Mouse (Mus musculus): ENCODE measurements around the gene Cd44. TPM values are rescaled to one million over a fixed set of nuclear protein-coding genes. Genes with fewer than 3 reads are reported as not detected.

The Cd44 gene
- polyA plus RNA-seq, 1 experiment from 2014 or later = 13.7 TPM

- WGBS = 43% methylated on average over 8 of the region's 8 CpGs
- no peaks in the 10 kb centered on the region for H3K27me3 ChIP-seq (replicated peaks; ENCODE audit: control insufficient read depth, insufficient read depth, low read length)
- no peaks in the 10 kb centered on the region for H3K36me3 ChIP-seq (ENCODE audit: control insufficient read depth, insufficient read depth, low read length)
- ATAC-seq (replicated peaks; ENCODE audit: low FRiP score, low TSS enrichment, low read depth) (no peak), DNase-seq (ENCODE audit: low spot score) (peak; percentile 62)
- H3K9me3 ChIP-seq (ENCODE audit: control insufficient read depth, low read length) = no peaks in the 10 kb centered on the region
- H3K4me3 ChIP-seq (ENCODE audit: low read depth, low read length) = no peak overlapping the region
- no peak overlapping the region for H3K9ac ChIP-seq (ENCODE audit: low read length)
- no peak overlapping the region for H3K4me2 ChIP-seq (ENCODE audit: low read length)
- no peaks in the 10 kb centered on the region for H3K4me1 ChIP-seq (replicated peaks; ENCODE audit: control insufficient read depth, insufficient read depth, low read length)
- H3K27ac ChIP-seq (ENCODE audit: low read depth) = no peak overlapping the region
These were observed 39.4 kb upstream of the Cd44 start for GRCm38 (mm10) chr2:102940813-102941361.

DNA sequence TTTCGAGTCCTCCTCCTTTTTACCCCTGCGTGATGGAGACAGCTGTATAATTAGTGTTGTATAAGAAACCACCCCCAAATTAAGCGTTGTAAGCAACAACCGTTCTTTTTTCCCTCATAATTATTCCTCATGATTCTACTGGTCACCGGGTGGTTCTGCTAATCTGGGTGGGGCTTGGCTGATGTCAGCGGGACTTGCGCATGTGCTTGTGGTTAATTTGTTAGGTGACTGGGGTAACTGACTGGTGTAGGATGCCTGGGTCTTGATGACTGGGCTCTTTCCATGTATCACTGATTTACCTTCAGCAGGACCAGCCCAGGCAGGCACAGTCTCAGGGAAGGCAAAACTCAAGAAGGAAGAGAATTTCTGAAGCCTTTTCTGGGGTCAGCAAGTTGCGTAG, 38.7 kb upstream of the Cd44 start:
- WGBS = 75% methylated on average over 8 of the region's 8 CpGs
- H3K27me3 ChIP-seq (replicated peaks; ENCODE audit: control insufficient read depth, insufficient read depth, low read length) = no peaks in the 10 kb centered on the region
- no peak overlapping the region for H3K4me2 ChIP-seq (ENCODE audit: low read length)
- ATAC-seq (replicated peaks; ENCODE audit: low FRiP score, low TSS enrichment, low read depth) (no peak), DNase-seq (ENCODE audit: low spot score) (no peak)
- no peaks in the 10 kb centered on the region for H3K9me3 ChIP-seq (ENCODE audit: control insufficient read depth, low read length)
- no peaks in the 10 kb centered on the region for H3K36me3 ChIP-seq (ENCODE audit: control insufficient read depth, insufficient read depth, low read length)
- no peak overlapping the region for H3K27ac ChIP-seq (ENCODE audit: low read depth)
- H3K4me1 ChIP-seq (replicated peaks; ENCODE audit: control insufficient read depth, insufficient read depth, low read length) = no peaks in the 10 kb centered on the region
- H3K9ac ChIP-seq (ENCODE audit: low read length) = no peak overlapping the region
- no peak overlapping the region for H3K4me3 ChIP-seq (ENCODE audit: low read depth, low read length)

GRCm38 (mm10) chr2:102936886-102937285, 35.4 kb upstream of the Cd44 start:
- Histone ChIP-seq H3K4me2 (ENCODE audit: low read length) (no peak overlapping the region), H3K9me3 (ENCODE audit: control insufficient read depth, low read length) (no peaks in the 10 kb centered on the region), H3K36me3 (ENCODE audit: control insufficient read depth, insufficient read depth, low read length) (no peaks in the 10 kb centered on the region), H3K4me3 (ENCODE audit: low read depth, low read length) (no peak overlapping the region), H3K27ac (ENCODE audit: low read depth) (no peak overlapping the region), H3K27me3 (replicated peaks; ENCODE audit: control insufficient read depth, insufficient read depth, low read length) (no peaks in the 10 kb centered on the region), H3K4me1 (replicated peaks; ENCODE audit: control insufficient read depth, insufficient read depth, low read length) (no peaks in the 10 kb centered on the region), H3K9ac (ENCODE audit: low read length) (no peak overlapping the region)
- no peak for DNase-seq (ENCODE audit: low spot score)
- no peak for ATAC-seq (replicated peaks; ENCODE audit: low FRiP score, low TSS enrichment, low read depth)
- WGBS = 48% methylated on average over 3 of the region's 3 CpGs

DNA sequence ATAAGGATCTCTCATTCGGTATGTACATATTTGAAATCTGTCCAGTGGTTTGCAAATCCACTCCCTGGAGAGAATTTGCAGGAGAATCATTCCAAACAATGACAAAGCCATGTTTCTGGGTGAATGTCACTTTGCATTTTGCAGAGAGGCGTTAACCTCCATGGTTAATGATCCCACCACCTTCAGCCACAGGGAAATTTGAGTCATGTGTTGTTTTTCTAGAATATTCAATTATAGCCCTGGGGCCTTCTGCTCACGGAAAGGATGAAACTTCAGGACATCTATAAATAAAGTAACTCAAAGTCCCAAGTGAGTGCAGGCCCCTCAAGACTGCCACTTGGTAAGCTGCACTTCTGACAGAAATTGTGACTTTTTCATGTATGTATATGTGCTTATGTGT, 33.4 kb upstream of the Cd44 start:
- Histone ChIP-seq H3K9ac (ENCODE audit: low read length) (no peak overlapping the region), H3K27me3 (replicated peaks; ENCODE audit: control insufficient read depth, insufficient read depth, low read length) (no peaks in the 10 kb centered on the region), H3K27ac (ENCODE audit: low read depth) (no peak overlapping the region), H3K4me1 (replicated peaks; ENCODE audit: control insufficient read depth, insufficient read depth, low read length) (no peaks in the 10 kb centered on the region), H3K4me2 (ENCODE audit: low read length) (no peak overlapping the region), H3K36me3 (ENCODE audit: control insufficient read depth, insufficient read depth, low read length) (no peaks in the 10 kb centered on the region), H3K4me3 (ENCODE audit: low read depth, low read length) (no peak overlapping the region), H3K9me3 (ENCODE audit: control insufficient read depth, low read length) (no peaks in the 10 kb centered on the region)
- ATAC-seq (replicated peaks; ENCODE audit: low FRiP score, low TSS enrichment, low read depth) (no peak), DNase-seq (ENCODE audit: low spot score) (no peak)
- 79% methylated on average over 3 of the region's 3 CpGs for WGBS

GRCm38 (mm10) chr2:102933787-102934186, 32.3 kb upstream of the Cd44 start:
- Histone ChIP-seq H3K27me3 (replicated peaks; ENCODE audit: control insufficient read depth, insufficient read depth, low read length) (no peaks in the 10 kb centered on the region), H3K27ac (ENCODE audit: low read depth) (no peak overlapping the region), H3K9me3 (ENCODE audit: control insufficient read depth, low read length) (no peaks in the 10 kb centered on the region), H3K4me1 (replicated peaks; ENCODE audit: control insufficient read depth, insufficient read depth, low read length) (no peaks in the 10 kb centered on the region), H3K4me3 (ENCODE audit: low read depth, low read length) (no peak overlapping the region), H3K4me2 (ENCODE audit: low read length) (no peak overlapping the region), H3K36me3 (ENCODE audit: control insufficient read depth, insufficient read depth, low read length) (no peaks in the 10 kb centered on the region), H3K9ac (ENCODE audit: low read length) (no peak overlapping the region)
- ATAC-seq (replicated peaks; ENCODE audit: low FRiP score, low TSS enrichment, low read depth) (no peak), DNase-seq (ENCODE audit: low spot score) (no peak)

- H3K27me3 ChIP-seq (replicated peaks; ENCODE audit: control insufficient read depth, insufficient read depth, low read length) = no peaks in the 10 kb centered on the region
- H3K4me3 ChIP-seq (ENCODE audit: low read depth, low read length) = no peak overlapping the region
- no peak for ATAC-seq (replicated peaks; ENCODE audit: low FRiP score, low TSS enrichment, low read depth)
- no peak overlapping the region for H3K27ac ChIP-seq (ENCODE audit: low read depth)
- H3K9me3 ChIP-seq (ENCODE audit: control insufficient read depth, low read length) = no peaks in the 10 kb centered on the region
- no peak overlapping the region for H3K9ac ChIP-seq (ENCODE audit: low read length)
- no peaks in the 10 kb centered on the region for H3K36me3 ChIP-seq (ENCODE audit: control insufficient read depth, insufficient read depth, low read length)
- DNase-seq (ENCODE audit: low spot score) = no peak
- H3K4me1 ChIP-seq (replicated peaks; ENCODE audit: control insufficient read depth, insufficient read depth, low read length) = no peaks in the 10 kb centered on the region
- WGBS = 64% methylated on average over 4 of the region's 4 CpGs
- H3K4me2 ChIP-seq (ENCODE audit: low read length) = no peak overlapping the region
These were observed 31.7 kb upstream of the Cd44 start for GRCm38 (mm10) chr2:102933142-102933541.

DNA sequence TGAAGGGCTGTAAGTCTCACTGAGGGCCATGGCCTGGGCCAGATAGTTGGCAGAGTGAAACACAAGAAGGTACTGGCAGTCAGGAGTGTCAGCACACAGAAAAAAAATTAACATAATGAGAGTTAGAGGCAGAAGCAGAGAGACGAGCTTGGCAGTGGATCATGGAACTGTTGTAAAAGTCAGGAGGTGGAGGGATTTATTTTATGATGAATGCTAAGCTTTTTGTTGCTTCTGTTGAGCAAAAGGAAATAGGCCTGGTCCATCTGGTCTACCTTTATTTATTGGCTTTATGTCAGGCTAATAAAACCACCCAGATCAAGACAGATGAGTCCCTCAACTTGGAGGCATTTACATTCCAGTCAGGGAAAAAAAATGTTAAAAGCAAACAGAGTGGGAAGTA, 31.2 kb upstream of the Cd44 start:
- ATAC-seq (replicated peaks; ENCODE audit: low FRiP score, low TSS enrichment, low read depth) = no peak

DNA sequence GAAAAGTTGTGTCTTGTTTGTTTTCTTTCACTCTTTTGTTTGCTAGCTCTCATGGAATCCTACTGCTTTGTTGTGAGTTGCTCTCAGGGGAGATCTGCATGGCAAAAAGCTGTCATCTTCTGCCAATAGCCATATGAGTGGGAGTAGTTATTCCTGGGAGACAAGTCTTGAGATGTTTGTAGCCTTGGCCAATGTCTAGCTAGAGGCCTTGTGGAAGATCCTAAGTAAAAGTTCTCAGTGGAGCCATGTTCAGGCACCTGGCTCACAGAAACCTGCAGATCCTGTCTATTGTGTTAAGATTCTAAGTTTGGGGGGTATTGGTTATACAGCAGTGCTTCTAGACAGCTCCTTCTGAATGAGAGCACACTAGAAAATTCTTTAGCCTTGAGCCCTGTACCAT, 26.7 kb upstream of the Cd44 start:
- H3K4me1 ChIP-seq (replicated peaks; ENCODE audit: control insufficient read depth, insufficient read depth, low read length) = no peaks in the 10 kb centered on the region
- H3K36me3 ChIP-seq (ENCODE audit: control insufficient read depth, insufficient read depth, low read length) = no peaks in the 10 kb centered on the region
- H3K4me2 ChIP-seq (ENCODE audit: low read length) = no peak overlapping the region
- ATAC-seq (replicated peaks; ENCODE audit: low FRiP score, low TSS enrichment, low read depth) (no peak), DNase-seq (ENCODE audit: low spot score) (no peak)
- H3K27me3 ChIP-seq (replicated peaks; ENCODE audit: control insufficient read depth, insufficient read depth, low read length) = no peaks in the 10 kb centered on the region
- no peak overlapping the region for H3K27ac ChIP-seq (ENCODE audit: low read depth)
- no peaks in the 10 kb centered on the region for H3K9me3 ChIP-seq (ENCODE audit: control insufficient read depth, low read length)
- no peak overlapping the region for H3K4me3 ChIP-seq (ENCODE audit: low read depth, low read length)
- H3K9ac ChIP-seq (ENCODE audit: low read length) = no peak overlapping the region

More for the DNA sequence above, 31.2 kb upstream of the Cd44 start:
- Histone ChIP-seq H3K9me3 (ENCODE audit: control insufficient read depth, low read length) (no peaks in the 10 kb centered on the region), H3K27me3 (replicated peaks; ENCODE audit: control insufficient read depth, insufficient read depth, low read length) (no peaks in the 10 kb centered on the region), H3K4me3 (ENCODE audit: low read depth, low read length) (no peak overlapping the region), H3K4me1 (replicated peaks; ENCODE audit: control insufficient read depth, insufficient read depth, low read length) (no peaks in the 10 kb centered on the region), H3K27ac (ENCODE audit: low read depth) (no peak overlapping the region), H3K9ac (ENCODE audit: low read length) (no peak overlapping the region), H3K36me3 (ENCODE audit: control insufficient read depth, insufficient read depth, low read length) (no peaks in the 10 kb centered on the region), H3K4me2 (ENCODE audit: low read length) (no peak overlapping the region)
- no peak for DNase-seq (ENCODE audit: low spot score)
- WGBS = 8% methylated on average over 1 of the region's 1 CpGs

- Histone ChIP-seq H3K9me3 (ENCODE audit: control insufficient read depth, low read length) (no peaks in the 10 kb centered on the region), H3K4me1 (replicated peaks; ENCODE audit: control insufficient read depth, insufficient read depth, low read length) (no peaks in the 10 kb centered on the region), H3K4me3 (ENCODE audit: low read depth, low read length) (no peak overlapping the region), H3K27ac (ENCODE audit: low read depth) (no peak overlapping the region), H3K36me3 (ENCODE audit: control insufficient read depth, insufficient read depth, low read length) (no peaks in the 10 kb centered on the region), H3K9ac (ENCODE audit: low read length) (no peak overlapping the region), H3K27me3 (replicated peaks; ENCODE audit: control insufficient read depth, insufficient read depth, low read length) (no peaks in the 10 kb centered on the region), H3K4me2 (ENCODE audit: low read length) (no peak overlapping the region)
- no peak for DNase-seq (ENCODE audit: low spot score)
- 51% methylated on average over 1 of the region's 1 CpGs for WGBS
- no peak for ATAC-seq (replicated peaks; ENCODE audit: low FRiP score, low TSS enrichment, low read depth)
These were observed 23.0 kb upstream of the Cd44 start for GRCm38 (mm10) chr2:102924480-102924879.

All from intestine, embryonic 14.5 days (tissue).